Mouse (Mus musculus) intestine, embryonic 14.5 days (tissue): ENCODE measurements around the gene Sppl2a. TPM values are rescaled to one million over a fixed set of nuclear protein-coding genes. Genes with fewer than 3 reads are reported as not detected.

Experiments
- ATAC-seq: fragments of 200-750 bp; cut with Nextera tagmentation; replicated peaks from 2 replicates; pipeline ENCODE4 v1.8.0; 2017; ENCODE audit warnings: low read depth, moderate number of reproducible peaks, moderate TSS enrichment, moderate library complexity; ENCODE audit not compliant: low FRiP score, low TSS enrichment
- DNase-seq: peaks from one replicate; pipeline ENCODE4 v3.0.0-alpha.2; 2018; ENCODE audit warnings: low spot score
- H3K27ac ChIP-seq: fragments of 300-500 bp; sonication (generic); 2 replicates; pipeline ENCODE4 v1.5.1; 2014; ENCODE audit warnings: low read depth, mild to moderate bottlenecking, control low read depth
- H3K27me3 ChIP-seq: fragments of 300-500 bp; sonication (generic); replicated peaks from 2 replicates; pipeline ENCODE4 v1.6.1; 2014; ENCODE audit warnings: low read length, control low read depth; ENCODE audit not compliant: control insufficient read depth, insufficient read depth
- H3K36me3 ChIP-seq: fragments of 300-500 bp; sonication (generic); 2 replicates; pipeline ENCODE4 v1.6.1; 2014; ENCODE audit warnings: low read length, control low read depth; ENCODE audit not compliant: control insufficient read depth, insufficient read depth
- H3K4me1 ChIP-seq: fragments of 300-500 bp; sonication (generic); replicated peaks from 2 replicates; pipeline ENCODE4 v1.6.1; 2014; ENCODE audit warnings: low read length, control low read depth, mixed read lengths; ENCODE audit not compliant: control insufficient read depth, insufficient read depth
- H3K4me2 ChIP-seq: fragments of 300-500 bp; sonication (generic); 2 replicates; pipeline ENCODE4 v1.6.1; 2014; ENCODE audit warnings: low read length
- H3K4me3 ChIP-seq: fragments of 300-500 bp; sonication (generic); 2 replicates; pipeline ENCODE4 v1.5.1; 2014; ENCODE audit warnings: low read depth, low read length, control low read depth, mixed read lengths
- H3K9ac ChIP-seq: fragments of 300-500 bp; sonication (generic); 2 replicates; pipeline ENCODE4 v1.6.1; 2014; ENCODE audit warnings: mild to moderate bottlenecking, low read length
- H3K9me3 ChIP-seq: fragments of 300-500 bp; sonication (generic); 2 replicates; pipeline ENCODE4 v1.6.1; 2016; ENCODE audit warnings: low read length, control low read depth; ENCODE audit not compliant: control insufficient read depth
- WGBS: fragments of 180-500 bp; shearing (Covaris S2); extraction: QIAGEN DNeasy Blood & Tissue Kit; methylation state at CpG from one replicate; pipeline ENCODE4 v1.1.7; 2014; 5-methylcytosine and 5-hydroxymethylcytosine counted together
- polyA plus RNA-seq: library from polyadenylated mRNA; unstranded; fragments of >200 nt; fragmentation: Nextera tagmentation; extraction: Ambion mirVana; gene quantifications from 2 replicates; pipeline ENCODE4 v1.2.1, GENCODE M21; 2014

Sppl2a gene
- polyA plus RNA-seq, 1 experiment from 2014 or later = 45.8 TPM

DNA sequence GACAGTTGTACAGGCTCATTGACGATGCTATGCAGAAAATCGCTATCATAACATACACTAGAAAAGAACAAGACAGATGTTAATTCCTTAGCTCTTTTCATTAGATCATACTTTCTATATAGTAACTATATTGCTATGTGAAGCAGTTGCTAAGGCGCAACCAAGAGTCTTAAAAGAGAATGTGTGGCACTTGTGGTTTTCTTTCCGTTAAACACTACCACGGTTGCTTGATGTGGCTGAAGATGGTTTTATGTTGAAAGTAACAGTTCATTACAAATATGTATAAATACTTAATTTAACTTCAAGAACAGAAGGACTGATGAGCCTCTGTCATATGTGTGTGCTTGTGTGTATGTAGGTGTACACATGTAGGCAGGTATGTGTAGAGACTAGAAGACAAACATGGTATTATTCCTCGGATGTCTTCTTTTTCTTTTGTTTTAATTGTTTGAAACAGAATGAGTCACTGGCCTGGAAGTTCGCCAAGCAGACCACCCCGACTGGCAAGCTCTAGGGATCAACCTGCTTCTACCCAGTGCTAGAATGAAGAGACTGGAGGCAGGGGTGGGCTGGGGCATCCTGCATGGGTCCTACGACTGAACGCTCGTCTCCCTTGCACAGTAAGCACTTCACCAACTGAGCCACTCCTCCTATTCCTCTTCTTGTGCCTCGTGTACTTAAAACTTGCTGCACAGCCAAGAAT lies 12.5 kb downstream of the Sppl2a start:
- DNase-seq (no peak), ATAC-seq (no peak)
- Histone ChIP-seq H3K36me3 (peaks cover 50% of the 10 kb centered on the region), H3K4me3 (no peak overlapping the region), H3K4me1 (no peaks in the 10 kb centered on the region), H3K4me2 (no peak overlapping the region), H3K9ac (no peak overlapping the region), H3K27me3 (no peaks in the 10 kb centered on the region), H3K9me3 (no peaks in the 10 kb centered on the region), H3K27ac (no peak overlapping the region)
- WGBS = 80% methylated on average over 12 of the region's 12 CpGs

DNA sequence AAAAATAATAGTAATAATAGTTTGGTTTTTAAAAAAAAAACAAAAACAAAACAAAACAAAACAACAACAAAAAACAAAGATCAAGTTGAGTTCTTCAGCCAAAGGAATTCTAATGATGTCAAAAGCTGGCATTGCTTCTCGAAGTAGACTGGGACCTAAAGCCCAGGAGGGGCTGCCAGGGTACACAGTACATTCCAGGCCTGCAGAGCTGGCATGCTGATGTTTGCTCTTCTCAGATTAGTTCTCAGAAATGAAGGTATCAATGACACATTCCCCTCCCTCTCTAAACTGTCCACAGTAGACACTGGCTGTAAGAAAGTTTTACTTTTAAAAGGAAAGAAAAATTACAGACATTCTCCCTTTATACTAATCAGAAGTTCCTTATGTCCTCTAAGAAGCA lies 16.8 kb downstream of the Sppl2a start:
- no peak overlapping the region for H3K9ac ChIP-seq
- no peak for ATAC-seq
- no peak overlapping the region for H3K4me3 ChIP-seq
- DNase-seq = no peak
- no peaks in the 10 kb centered on the region for H3K27me3 ChIP-seq
- no peaks in the 10 kb centered on the region for H3K9me3 ChIP-seq
- H3K4me1 ChIP-seq = no peaks in the 10 kb centered on the region
- peaks cover 53% of the 10 kb centered on the region for H3K36me3 ChIP-seq
- H3K4me2 ChIP-seq = no peak overlapping the region
- 75% methylated on average over 1 of the region's 1 CpGs for whole genome bisulfite sequencing
- H3K27ac ChIP-seq = no peak overlapping the region

DNA sequence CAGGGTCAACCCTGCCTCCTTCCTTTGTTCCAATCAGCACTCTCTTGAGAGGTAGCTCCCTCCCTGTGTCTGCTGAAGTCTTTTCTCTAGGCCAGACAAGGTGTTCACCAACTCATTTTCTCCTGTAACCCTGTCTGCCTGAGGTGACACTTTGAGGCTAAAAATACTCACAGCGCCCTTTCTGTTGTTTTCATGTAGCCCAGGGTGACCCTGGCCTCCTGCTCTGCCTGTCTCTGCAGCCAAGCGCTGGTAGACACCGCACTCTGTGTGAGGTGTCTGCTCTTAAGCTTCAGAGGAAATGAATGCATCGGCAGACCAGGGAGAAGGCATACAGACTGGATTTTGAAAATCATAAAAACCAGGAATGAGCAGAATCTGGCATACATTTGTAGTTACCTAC lies 18.9 kb downstream of the Sppl2a start:
- Histone ChIP-seq H3K36me3 (peaks cover 43% of the 10 kb centered on the region), H3K9ac (no peak overlapping the region), H3K9me3 (no peaks in the 10 kb centered on the region), H3K27me3 (no peaks in the 10 kb centered on the region), H3K27ac (no peak overlapping the region), H3K4me3 (no peak overlapping the region), H3K4me1 (no peaks in the 10 kb centered on the region), H3K4me2 (no peak overlapping the region)
- DNase-seq (no peak), ATAC-seq (no peak)
- 74% methylated on average over 4 of the region's 4 CpGs for WGBS

DNA sequence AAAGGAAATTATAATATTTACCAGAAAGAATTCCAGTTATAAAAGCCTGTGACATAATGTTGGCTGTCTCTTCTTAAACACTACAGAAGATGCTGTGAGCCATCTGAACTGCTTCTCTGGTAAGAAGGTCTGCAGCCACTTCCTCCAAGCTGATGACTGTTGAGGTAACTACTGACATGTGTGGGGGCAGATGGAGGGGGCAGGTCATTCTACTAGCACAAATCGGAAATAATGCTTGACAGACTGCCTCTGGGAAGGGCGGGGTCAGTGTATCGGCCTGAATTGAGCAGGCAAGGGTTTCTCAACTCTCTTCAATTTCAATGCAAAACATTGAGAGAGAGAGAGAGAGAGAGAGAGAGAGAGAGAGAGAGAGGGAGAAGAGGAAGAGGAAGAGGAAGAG lies 28.9 kb downstream of the Sppl2a start:
- 81% methylated on average over 3 of the region's 3 CpGs for WGBS
- no peaks in the 10 kb centered on the region for H3K9me3 ChIP-seq
- DNase-seq = no peak

GRCm38 (mm10) chr2:126897511-126897910 lies 35.5 kb downstream of the Sppl2a start:
- no peak for DNase-seq
- Histone ChIP-seq H3K4me1 (no peaks in the 10 kb centered on the region), H3K4me3 (no peak overlapping the region), H3K27me3 (no peaks in the 10 kb centered on the region), H3K36me3 (peaks cover 18% of the 10 kb centered on the region), H3K9ac (no peak overlapping the region), H3K9me3 (no peaks in the 10 kb centered on the region), H3K4me2 (no peak overlapping the region), H3K27ac (no peak overlapping the region)
- WGBS = 89% methylated on average over 9 of the region's 9 CpGs
- no peak for ATAC-seq

More for the DNA sequence above, 28.9 kb downstream of the Sppl2a start:
- H3K4me1 ChIP-seq = no peaks in the 10 kb centered on the region
- no peak overlapping the region for H3K4me2 ChIP-seq
- H3K36me3 ChIP-seq = peaks cover 10% of the 10 kb centered on the region; the same call in 1 of the 2 replicates
- H3K27me3 ChIP-seq = no peaks in the 10 kb centered on the region
- H3K27ac ChIP-seq = no peak overlapping the region
- no peak overlapping the region for H3K4me3 ChIP-seq
- H3K9ac ChIP-seq = no peak overlapping the region
- no peak for ATAC-seq

- Histone ChIP-seq H3K27ac (no peak overlapping the region), H3K9me3 (no peaks in the 10 kb centered on the region), H3K4me1 (no peaks in the 10 kb centered on the region), H3K4me2 (no peak overlapping the region), H3K27me3 (no peaks in the 10 kb centered on the region), H3K9ac (no peak overlapping the region), H3K4me3 (no peak overlapping the region), H3K36me3 (peaks cover 22% of the 10 kb centered on the region)
- ATAC-seq (no peak), DNase-seq (no peak)
- WGBS = 83% methylated on average over 6 of the region's 6 CpGs
These were observed 36.1 kb downstream of the Sppl2a start for GRCm38 (mm10) chr2:126896941-126897340.

GRCm38 (mm10) chr2:126894245-126894644 lies 38.8 kb downstream of the Sppl2a start:
- Histone ChIP-seq H3K9ac (no peak overlapping the region), H3K4me1 (no peaks in the 10 kb centered on the region), H3K36me3 (peaks cover 20% of the 10 kb centered on the region), H3K27ac (no peak overlapping the region), H3K4me2 (no peak overlapping the region), H3K4me3 (no peak overlapping the region), H3K9me3 (no peaks in the 10 kb centered on the region), H3K27me3 (no peaks in the 10 kb centered on the region)
- WGBS = 95% methylated on average over 3 of the region's 3 CpGs
- no peak for DNase-seq
- no peak for ATAC-seq

DNA sequence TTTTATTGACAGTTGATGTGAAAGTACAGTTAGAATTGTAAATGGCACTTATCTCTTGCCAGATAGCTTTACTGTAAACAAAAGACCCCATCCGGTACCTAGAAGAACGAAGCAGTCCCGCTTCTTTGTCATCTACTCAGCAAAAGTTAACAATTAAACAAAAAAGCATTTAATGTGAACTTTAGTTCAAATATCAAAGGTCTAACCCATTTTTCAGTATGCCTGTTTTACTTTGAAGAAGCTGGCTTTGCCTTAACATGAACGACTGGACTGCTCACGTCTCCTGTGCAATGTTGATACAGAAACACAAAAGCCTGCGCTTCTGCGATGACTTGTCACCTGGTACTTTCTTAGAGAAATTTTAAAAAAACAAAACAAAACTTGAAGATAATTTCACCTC lies 40.7 kb downstream of the Sppl2a start:
- Histone ChIP-seq H3K36me3 (peaks cover 20% of the 10 kb centered on the region), H3K27me3 (no peaks in the 10 kb centered on the region), H3K4me3 (no peak overlapping the region), H3K9me3 (no peaks in the 10 kb centered on the region), H3K4me1 (no peaks in the 10 kb centered on the region; the same call in 1 of the 2 replicates), H3K9ac (no peak overlapping the region), H3K4me2 (no peak overlapping the region), H3K27ac (no peak overlapping the region)
- DNase-seq (no peak), ATAC-seq (no peak)
- WGBS = 66% methylated on average over 7 of the region's 7 CpGs

GRCm38 (mm10) chr2:126891743-126892142 lies 41.3 kb downstream of the Sppl2a start:
- no peak for ATAC-seq
- Histone ChIP-seq H3K27ac (no peak overlapping the region), H3K4me3 (no peak overlapping the region), H3K4me1 (no peaks in the 10 kb centered on the region; the same call in 1 of the 2 replicates), H3K27me3 (no peaks in the 10 kb centered on the region), H3K9me3 (no peaks in the 10 kb centered on the region), H3K9ac (no peak overlapping the region), H3K4me2 (no peak overlapping the region), H3K36me3 (peaks cover 20% of the 10 kb centered on the region)
- no peak for DNase-seq
